In genomic region chr9:106576112-106576511, GRCm38 (mm10) we compare ENCODE assay signal across 26 mouse cellular contexts. TPM values are rescaled to one million over a fixed set of nuclear protein-coding genes. Genes with fewer than 3 reads are reported as not detected.
DNase-seq lines count a peak whose midpoint lies in the region; ATAC-seq and TF ChIP-seq lines count a peak whose summit lies in the region.
"Had no signal": no experiment of that assay in that cellular context is flagged by ENCODE, and none has a peak within 500 bp of the region (broad histone marks: within the 10 kb centered on the region; RNA-seq: fewer than 3 reads in every experiment).

No protein-coding gene starts in this region.

- 0 out of 2 replicates have a peak overlapping the region, but pooled peaks have one; percentile 23 for H3K27ac ChIP-seq in layer of hippocampus, adult 2 months

- TF ChIP-seq CTCF in layer of hippocampus, adult 2 months (conservative IDR thresholded peaks at IDR 0.05): no peak

- no peak overlapping the region for H3K4me3 ChIP-seq in layer of hippocampus, adult 2 months

- peak; percentile 52; the same call in 1 of the 2 replicates for ATAC-seq in frontal cortex, adult (ENCODE audit: low TSS enrichment)
- ATAC-seq: activated CD4-positive, CD25-positive, alpha-beta regulatory T cell, adult 4 months; CD4-positive, CD25-positive, alpha-beta regulatory T cell, adult 4 months; Patski had no signal

- no peak for DNase-seq in frontal cortex, postnatal 36 days (ENCODE audit: low spot score in 2 of 2)
- DNase-seq in layer of hippocampus, adult 2 months (ENCODE audit: low spot score in 2 of 2): no peak
- no peak for DNase-seq in layer of hippocampus, postnatal 36 days
- peak; percentile 56 for DNase-seq in brain, adult 2 months (ENCODE audit: low read depth, low spot score)
- DNase-seq in ovary, postnatal 36 days (ENCODE audit: low spot score): no peak
- DNase-seq: adrenal gland, adult 2 months; adrenal gland, adult 8-10 months; adrenal gland, postnatal 10 days; adrenal gland, postnatal 14 days; adrenal gland, postnatal 25 days; adrenal gland, postnatal 36 days; B cell, adult 2 months; cerebellum, adult 11 months; cerebellum, adult 11-12 months; cerebellum, adult 18-20 months; cerebellum, adult 2 months had no signal

RNA-seq across cellular contexts. Expression of gene Iqcf4, which starts 5.3 kb away (rescaled TPM):
- total RNA-seq in layer of hippocampus, adult 2 months (2021): not detected
- not detected for total RNA-seq in layer of hippocampus, postnatal 36 days (2021)
- total RNA-seq: adrenal gland, adult 18-20 months; adrenal gland, adult 2 months; adrenal gland, adult 8-10 months; adrenal gland, postnatal 10 days; adrenal gland, postnatal 14 days; adrenal gland, postnatal 25 days; adrenal gland, postnatal 36 days; adrenal gland, postnatal 4 days; CH12.LX; ES-E14; G1E; MEL had no signal

RNA-seq across cellular contexts. Expression of gene Iqcf3, which starts 14.7 kb away (rescaled TPM):
- not detected for total RNA-seq in layer of hippocampus, adult 2 months (2021)
- total RNA-seq in layer of hippocampus, postnatal 36 days (2021): not detected
- total RNA-seq: adrenal gland, adult 18-20 months; adrenal gland, adult 2 months; adrenal gland, adult 8-10 months; adrenal gland, postnatal 10 days; adrenal gland, postnatal 14 days; adrenal gland, postnatal 25 days; adrenal gland, postnatal 36 days; adrenal gland, postnatal 4 days; CH12.LX; ES-E14; G1E; MEL had no signal

RNA-seq across cellular contexts. Expression of gene Iqcf6, which starts 50.3 kb away (rescaled TPM):
- total RNA-seq in layer of hippocampus, adult 2 months (2021): not detected
- not detected for total RNA-seq in layer of hippocampus, postnatal 36 days (2021)
- total RNA-seq: adrenal gland, adult 18-20 months; adrenal gland, adult 2 months; adrenal gland, adult 8-10 months; adrenal gland, postnatal 10 days; adrenal gland, postnatal 14 days; adrenal gland, postnatal 25 days; adrenal gland, postnatal 36 days; adrenal gland, postnatal 4 days; CH12.LX; ES-E14; G1E; MEL had no signal
